Mouse (Mus musculus): ENCODE results near the gene Ezh1.
A peak's percentile ranks its signal among the peaks of the same experiment; 100 is the strongest.

The Ezh1 gene

GRCm38 (mm10) chr11:101143338-101144225 lies 82.7 kb downstream of the Ezh1 start:
- DNase-seq (ENCODE audit: low spot score in 2 of 2) = peak; percentile 56 to 65

GRCm38 (mm10) chr11:101142215-101142967 lies 83.9 kb downstream of the Ezh1 start:
- DNase-seq (ENCODE audit: low spot score in 2 of 2) = no peak

All from right cerebral cortex, postnatal 10 days (tissue).